Mouse (Mus musculus) adrenal gland (tissue): ENCODE measurements around the gene Inca1.

Source experiments
- intact Hi-C: fragments of 180-260 bp; cut with DNase I; formaldehyde crosslinking; loops from one replicate; pipeline ENCODE4 v1.15.1; 2025

Inca1 gene

GRCm38 (mm10) chr11:70654198-70654922, 45.6 kb downstream of the Inca1 start, which contains the start of gene Pfn1:
Pfn1 (minus strand) TSS chr11:70654644.
- intact Hi-C loops: loop anchor here (1.0 kb wide), 1 partner anchor 15 kb away; the partner anchor contains the start of gene Spag7

- intact Hi-C loops: loop anchor here (1.0 kb wide), 1 partner anchor 16 kb away; the partner anchor contains the start of gene Spag7
These were observed 46.4 kb downstream of the Inca1 start for GRCm38 (mm10) chr11:70653345-70654197.

GRCm38 (mm10) chr11:70652884-70653344, 47.0 kb downstream of the Inca1 start:
- intact Hi-C loops: no loop called here

- intact Hi-C loops: no loop called here
These were observed 47.7 kb downstream of the Inca1 start for GRCm38 (mm10) chr11:70652029-70652883.

GRCm38 (mm10) chr11:70651391-70651790, 48.6 kb downstream of the Inca1 start:
- intact Hi-C loops: no loop called here

GRCm38 (mm10) chr11:70650322-70651175, 49.4 kb downstream of the Inca1 start:
- intact Hi-C loops: no loop called here

GRCm38 (mm10) chr11:70649185-70649734, 50.7 kb downstream of the Inca1 start:
- intact Hi-C loops: no loop called here

- intact Hi-C loops: no loop called here
These were observed 51.4 kb downstream of the Inca1 start for GRCm38 (mm10) chr11:70648512-70648911.

GRCm38 (mm10) chr11:70647716-70648420, 52.1 kb downstream of the Inca1 start:
- intact Hi-C loops: no loop called here

- intact Hi-C loops: no loop called here
These were observed 53.0 kb downstream of the Inca1 start, which contains the start of the genes Rnf167 and Slc25a11 for GRCm38 (mm10) chr11:70646691-70647650. Rnf167 (plus strand) TSS chr11:70647235. Slc25a11 (minus strand) TSS chr11:70647479.

- intact Hi-C loops: no loop called here
These were observed 53.7 kb downstream of the Inca1 start for GRCm38 (mm10) chr11:70646259-70646555.

- intact Hi-C loops: no loop called here
These were observed 54.3 kb downstream of the Inca1 start for GRCm38 (mm10) chr11:70645461-70646258.

GRCm38 (mm10) chr11:70644564-70645103, 55.3 kb downstream of the Inca1 start:
- intact Hi-C loops: no loop called here

- intact Hi-C loops: no loop called here
These were observed 56.9 kb downstream of the Inca1 start for GRCm38 (mm10) chr11:70643051-70643450.

GRCm38 (mm10) chr11:70641241-70641640, 58.7 kb downstream of the Inca1 start:
- intact Hi-C loops: no loop called here

- intact Hi-C loops: no loop called here
These were observed 60.0 kb downstream of the Inca1 start for GRCm38 (mm10) chr11:70639976-70640375.

- intact Hi-C loops: no loop called here
These were observed 61.2 kb downstream of the Inca1 start, which contains the start of gene Gp1ba for GRCm38 (mm10) chr11:70638714-70639278. Gp1ba (plus strand) TSS chr11:70639122.
